Mouse (Mus musculus): ENCODE measurements around the gene Trpc7. TPM values are rescaled to one million over a fixed set of nuclear protein-coding genes. Genes with fewer than 3 reads are reported as not detected.

Trpc7 gene
- total RNA-seq, 4 experiments from 2014 or later, result not detected

- no peak for DNase-seq (ENCODE audit: low spot score in 2 of 2)
Observed at GRCm38 (mm10) chr13:56749377-56749776, 146.4 kb downstream of the Trpc7 start.

GRCm38 (mm10) chr13:56747554-56747953, 148.2 kb downstream of the Trpc7 start:
- no peak for DNase-seq (ENCODE audit: low spot score in 2 of 2)

GRCm38 (mm10) chr13:56746739-56747532, 148.9 kb downstream of the Trpc7 start:
- no peak for DNase-seq (ENCODE audit: low spot score in 2 of 2)

DNA sequence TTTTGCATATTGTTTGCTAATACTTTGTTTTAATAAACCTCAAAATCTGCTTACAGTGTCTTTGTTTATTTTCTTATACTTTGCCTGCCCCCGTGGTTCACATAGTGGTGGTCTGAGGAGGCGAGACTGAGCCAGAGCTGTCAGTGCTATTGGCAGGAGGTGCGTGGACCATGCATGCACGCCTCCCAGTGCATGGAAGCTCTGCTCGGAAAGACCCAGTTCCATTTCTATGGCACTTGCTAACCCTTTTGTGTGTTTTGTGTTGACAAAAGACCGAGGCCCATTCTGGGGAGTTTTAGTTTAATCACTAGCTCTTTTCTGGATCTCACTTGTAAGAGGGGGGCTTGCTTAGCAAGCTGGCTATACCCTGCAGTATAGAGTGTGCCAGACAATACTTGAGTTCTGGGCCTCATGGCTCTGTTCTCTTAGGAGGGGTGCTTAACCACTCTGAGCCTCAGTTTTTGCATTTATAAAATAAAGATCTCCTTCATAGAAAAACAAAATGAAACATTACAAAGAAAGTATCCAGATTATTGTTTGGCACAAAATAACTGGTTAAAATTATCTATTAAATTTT, 153.4 kb downstream of the Trpc7 start:
- no peak for DNase-seq (ENCODE audit: low spot score in 2 of 2)

- DNase-seq (ENCODE audit: low spot score in 2 of 2), result no peak
Observed at GRCm38 (mm10) chr13:56741691-56742090, 154.1 kb downstream of the Trpc7 start.

- no peak for DNase-seq (ENCODE audit: low spot score in 2 of 2)
Observed at GRCm38 (mm10) chr13:56740496-56740895, 155.3 kb downstream of the Trpc7 start.

DNA sequence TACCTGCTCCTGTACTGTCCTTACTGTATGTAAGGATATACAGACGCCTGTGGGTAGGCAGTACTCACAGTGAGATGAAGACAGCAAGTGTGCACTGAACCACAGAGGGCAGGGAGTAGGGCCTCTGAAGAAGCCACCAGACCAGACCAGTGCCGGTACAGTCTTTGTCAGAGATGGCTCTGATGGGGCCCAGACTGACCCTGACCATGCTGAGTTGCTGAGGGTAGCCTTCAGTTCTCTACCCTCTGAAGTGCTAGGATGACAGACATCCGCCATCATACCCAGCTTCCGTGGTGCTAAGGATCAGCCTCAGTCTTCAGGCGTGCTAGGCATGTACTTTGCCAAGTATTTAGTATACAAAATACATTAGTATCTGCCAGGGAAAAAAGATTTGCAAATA, 156.2 kb downstream of the Trpc7 start:
- DNase-seq (ENCODE audit: low spot score in 2 of 2), result no peak

DNA sequence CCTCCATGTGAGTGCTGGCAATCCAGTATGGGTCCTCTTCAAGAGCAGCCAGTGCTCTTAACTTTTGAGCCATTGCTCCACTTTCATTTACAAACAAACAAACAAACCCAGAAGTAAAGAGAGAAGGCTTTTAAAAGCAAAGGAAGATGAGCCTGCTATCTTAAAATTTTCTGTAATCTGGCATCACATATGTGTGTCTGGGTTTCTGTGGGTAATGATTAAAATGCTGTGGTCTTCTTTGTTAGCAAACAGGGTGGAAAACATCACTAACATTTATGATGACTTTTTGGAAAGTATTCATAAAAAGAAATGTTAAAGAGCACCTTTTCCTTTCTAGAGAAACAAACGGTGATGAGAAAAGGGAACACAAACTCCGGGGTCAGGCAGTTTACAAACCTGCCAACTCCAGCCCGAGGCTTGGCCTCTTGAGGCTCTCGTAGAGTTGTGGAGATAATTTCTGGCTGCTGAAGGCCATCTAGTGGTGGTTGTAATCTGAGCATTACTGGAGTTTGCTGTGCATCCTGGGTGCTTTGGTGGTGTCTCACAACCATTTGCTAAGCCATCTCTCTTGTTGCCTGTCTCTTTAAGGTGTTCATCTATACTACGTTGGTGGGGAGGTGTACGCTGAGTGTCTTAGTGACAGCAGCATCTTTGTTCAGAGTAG, 160.4 kb downstream of the Trpc7 start:
- DNase-seq (ENCODE audit: low spot score in 2 of 2), result no peak

DNA sequence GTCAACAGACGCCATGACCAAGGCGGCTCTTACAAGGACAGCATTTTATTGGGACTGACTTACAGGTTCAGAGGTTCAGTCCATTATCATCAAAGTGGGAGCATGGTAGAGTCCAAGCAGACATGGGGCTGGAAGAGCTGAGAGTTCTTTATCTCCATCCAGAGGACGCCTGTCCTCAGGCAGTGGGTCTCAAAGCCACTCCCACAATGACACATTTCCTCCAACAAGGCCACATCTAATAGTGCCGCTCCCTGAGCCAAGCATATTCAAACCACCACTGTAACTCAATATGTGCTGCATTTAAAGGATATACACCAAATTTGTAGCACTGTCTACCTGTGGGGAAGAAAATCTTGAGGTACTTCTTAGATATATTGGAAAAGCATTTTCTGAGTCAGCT, 161.2 kb downstream of the Trpc7 start:
- DNase-seq (ENCODE audit: low spot score in 2 of 2), result no peak

DNA sequence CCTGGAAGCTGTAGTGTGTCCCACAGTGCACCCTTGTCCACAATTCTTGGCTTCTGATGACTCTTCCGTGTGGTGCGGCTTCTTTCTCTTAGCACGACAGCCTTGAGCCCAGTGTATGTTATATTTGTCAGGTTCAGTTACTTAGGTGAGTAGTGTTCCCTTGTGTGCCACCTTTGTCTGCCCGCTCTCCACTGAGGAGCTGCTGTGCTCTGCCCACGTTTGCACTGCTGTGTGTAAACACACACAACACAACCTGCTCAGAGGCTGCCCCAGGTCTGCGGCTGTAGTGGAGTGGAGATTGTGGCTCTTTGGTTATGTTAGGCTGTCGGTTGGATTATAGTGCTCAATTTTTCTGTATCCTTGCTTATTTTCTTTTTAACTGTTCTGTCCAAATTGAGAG, 166.7 kb downstream of the Trpc7 start:
- DNase-seq (ENCODE audit: low spot score in 2 of 2), result no peak

DNA sequence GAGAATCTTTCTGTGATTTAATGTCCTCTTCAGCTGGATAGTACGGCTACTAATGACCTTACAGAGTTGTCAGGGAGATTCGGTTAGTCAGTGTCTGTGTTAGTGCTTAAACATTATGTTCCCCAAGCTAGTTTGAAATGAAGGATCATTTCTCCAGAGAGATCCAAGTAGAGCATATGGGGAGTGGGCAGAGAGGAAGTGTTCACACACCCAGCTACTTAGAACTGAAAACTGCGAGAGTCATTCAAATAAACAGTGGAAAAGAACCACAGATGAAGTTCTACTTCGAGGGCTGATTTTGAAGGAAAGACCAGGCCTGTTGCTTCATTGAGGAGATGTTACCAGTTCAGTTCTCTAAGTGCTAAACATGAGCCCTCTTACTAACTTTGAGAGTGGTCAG, 169.2 kb downstream of the Trpc7 start:
- DNase-seq (ENCODE audit: low spot score in 2 of 2), result no peak

Other genes starting within 250 kb of the Trpc7 start
- 10 to 100 TPM; 17.7 to 24.1 (median 20.7) TPM for gene Smad5, start 193.0 kb downstream of the Trpc7 start, total RNA-seq (2022)
- not detected for gene Gm45623, start 142.2 kb downstream of the Trpc7 start, total RNA-seq (2022)